Mouse (Mus musculus): ENCODE results near the gene Tcam1.
"Not testable (repeated sequence)": the region's sequence is repeated elsewhere in the genome, so short reads cannot be mapped to it uniquely, and the experiment has no call there.

Gene Tcam1

GRCm38 (mm10) chr11:106276454-106276853 lies at the start of gene Tcam1:
TSS of gene Tcam1 (plus strand) at chr11:106276672.
- peak; percentile 92 to 95 for DNase-seq

- not testable (repeated sequence) for DNase-seq
Measured at GRCm38 (mm10) chr11:106233978-106234377, 42.5 kb upstream of the Tcam1 start.

DNA sequence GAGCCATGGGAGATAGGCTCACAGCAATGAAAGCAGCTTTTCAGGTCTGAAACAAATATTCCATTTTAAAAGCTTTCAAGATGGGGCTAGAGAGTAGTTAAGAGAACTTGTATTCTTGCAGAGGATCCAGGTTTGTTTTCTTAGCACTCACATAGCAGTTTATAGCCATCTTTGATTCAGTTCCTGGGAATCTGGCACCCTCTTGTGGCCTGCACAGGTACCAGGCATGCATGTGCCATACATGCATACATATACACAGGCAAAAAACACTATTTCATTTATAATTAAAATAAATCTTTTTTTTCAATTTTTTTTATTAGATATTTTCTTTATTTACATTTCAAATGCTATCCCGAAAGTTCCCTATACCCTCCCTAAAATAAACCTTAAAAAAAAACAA lies 29.6 kb upstream of the Tcam1 start:
- DNase-seq, result no peak

DNA sequence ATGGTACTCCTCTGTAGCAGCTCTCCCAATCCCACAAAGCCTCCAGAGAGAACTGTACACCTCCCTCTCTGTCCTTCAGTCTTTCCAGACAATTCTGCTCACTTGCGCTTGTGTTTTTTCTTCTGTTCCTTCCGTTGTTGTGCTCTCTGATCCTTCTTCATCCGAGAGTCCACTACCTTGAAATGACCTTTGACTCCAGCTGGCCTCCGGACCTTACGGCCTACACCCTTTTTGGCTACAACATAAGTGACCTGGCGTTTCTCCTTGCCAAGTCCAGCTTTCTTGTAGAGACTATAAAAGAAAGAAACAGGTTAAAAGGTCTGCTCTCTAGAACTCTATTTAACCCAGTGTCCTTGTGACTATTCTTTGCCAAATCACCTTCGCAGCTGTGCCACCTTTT lies 27.1 kb upstream of the Tcam1 start:
- no peak for DNase-seq

DNA sequence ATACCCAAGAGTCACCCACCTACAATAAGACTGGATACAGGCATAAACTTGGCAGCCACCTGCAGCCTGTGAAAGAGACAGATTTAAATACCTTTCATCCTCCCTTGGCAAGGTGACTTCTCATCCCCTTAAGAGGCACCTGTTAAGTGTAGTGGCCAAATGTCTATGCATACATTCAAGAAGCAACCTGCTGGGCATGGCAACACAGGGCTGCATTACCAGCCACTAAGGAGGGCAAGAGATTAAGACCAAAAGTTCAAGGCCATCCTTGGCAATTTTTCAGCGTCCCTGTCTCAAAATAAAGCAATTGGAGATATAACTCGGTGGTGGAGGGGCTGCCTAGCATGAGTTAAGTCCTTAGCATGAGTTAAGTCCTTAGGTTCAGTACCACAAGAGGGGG lies 21.7 kb upstream of the Tcam1 start:
- no peak for DNase-seq

DNA sequence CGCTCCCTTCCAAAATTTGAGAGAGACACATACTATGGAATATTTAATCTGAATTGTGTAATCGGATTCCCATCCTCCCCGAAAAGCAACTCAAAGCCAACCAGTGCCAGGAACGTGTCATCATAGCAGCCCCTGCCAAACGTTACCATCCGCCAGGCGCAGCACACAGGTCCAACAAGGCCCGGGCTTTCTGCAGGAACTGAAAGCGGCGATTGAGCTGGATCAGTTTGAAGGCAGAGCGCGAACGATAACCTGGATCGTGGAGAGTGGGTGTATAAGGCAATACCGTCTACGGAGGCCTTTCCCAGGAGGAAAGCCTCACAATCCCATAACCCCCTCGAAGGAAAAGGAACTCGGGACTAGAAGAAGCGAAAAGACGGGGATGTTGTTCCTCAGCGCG lies 21.3 kb upstream of the Tcam1 start:
- DNase-seq, result no peak

- DNase-seq, result peak; percentile 97 to 98
Measured at GRCm38 (mm10) chr11:106255685-106256451, 20.6 kb upstream of the Tcam1 start, which contains the start of the genes Ftsj3 and Psmc5. TSS of gene Ftsj3 (minus strand) at chr11:106256079. TSS of gene Psmc5 (plus strand) at chr11:106256154.

DNA sequence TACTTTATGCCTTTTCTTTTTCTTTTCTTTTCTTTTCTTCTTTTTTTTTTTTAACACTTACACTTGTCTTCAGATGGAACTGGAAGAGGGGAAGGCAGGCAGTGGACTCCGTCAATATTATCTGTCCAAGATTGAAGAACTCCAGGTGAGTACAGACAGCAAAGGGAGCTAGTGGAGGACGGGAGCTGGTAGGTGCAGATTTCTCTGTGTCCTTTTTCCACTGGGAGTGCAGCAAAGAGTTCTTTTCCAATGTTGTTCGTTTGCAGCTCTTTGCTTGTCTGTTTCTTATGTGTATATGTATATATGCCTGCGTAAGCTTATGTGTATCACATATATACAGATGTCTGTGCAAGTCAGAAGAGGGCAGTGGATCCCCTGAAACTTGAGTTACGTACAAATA lies 19.7 kb upstream of the Tcam1 start:
- DNase-seq, result peak in 1 of 2 experiments; percentile 55

- no peak for DNase-seq
Measured at GRCm38 (mm10) chr11:106260826-106261450, 15.5 kb upstream of the Tcam1 start.

GRCm38 (mm10) chr11:106263963-106264362 lies 12.5 kb upstream of the Tcam1 start:
- no peak for DNase-seq

- DNase-seq, result no peak
Measured at GRCm38 (mm10) chr11:106264988-106265387, 11.5 kb upstream of the Tcam1 start.

DNA sequence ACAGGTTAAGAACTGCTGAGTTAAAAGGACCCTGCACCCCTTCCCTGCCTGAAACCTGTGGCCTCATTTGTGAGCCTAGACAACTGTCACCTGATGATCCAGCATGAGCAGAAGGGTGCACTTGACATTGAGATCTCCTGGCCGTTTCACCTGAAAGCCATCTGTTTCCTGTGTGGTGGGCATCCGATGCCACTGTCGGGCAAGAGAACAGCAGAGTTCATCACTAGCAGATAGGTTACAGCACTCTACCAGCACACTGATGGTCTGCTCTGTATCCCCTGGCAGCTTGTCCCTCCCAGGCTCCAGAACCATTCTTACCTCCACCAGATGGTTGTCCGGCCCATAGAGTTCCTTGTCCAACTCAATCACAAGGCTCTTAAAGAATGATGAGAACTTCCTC lies 10.9 kb upstream of the Tcam1 start:
- DNase-seq, result no peak

GRCm38 (mm10) chr11:106266431-106266830 lies 10.0 kb upstream of the Tcam1 start:
- no peak for DNase-seq

DNA sequence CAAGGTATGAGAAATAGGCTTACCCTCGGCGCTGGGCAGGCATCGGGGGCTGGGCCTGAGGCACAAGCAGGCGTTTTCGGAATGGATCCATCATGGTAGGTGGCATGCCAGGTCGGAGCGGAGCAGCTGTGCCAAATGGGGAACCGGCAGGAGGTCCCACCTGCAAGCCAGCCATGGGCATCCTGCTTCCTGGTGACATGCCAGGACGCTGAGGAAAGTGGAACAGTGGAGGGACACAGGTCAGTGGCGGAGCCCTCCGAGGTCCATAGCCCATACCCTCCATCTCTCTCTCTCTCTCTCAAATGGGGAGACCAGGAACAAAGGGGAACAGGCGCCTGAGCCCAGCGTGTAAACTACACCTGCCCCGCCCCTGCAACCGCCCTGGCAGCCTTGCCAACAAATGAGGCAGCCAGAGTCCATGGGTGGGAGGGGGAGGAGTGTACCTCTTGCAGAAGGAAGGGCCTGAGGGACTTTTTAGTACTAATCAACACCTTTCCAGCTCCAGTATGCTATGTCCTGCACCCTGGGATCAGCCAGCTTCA lies 9.1 kb upstream of the Tcam1 start:
- DNase-seq, result peak; percentile 80 to 88

DNA sequence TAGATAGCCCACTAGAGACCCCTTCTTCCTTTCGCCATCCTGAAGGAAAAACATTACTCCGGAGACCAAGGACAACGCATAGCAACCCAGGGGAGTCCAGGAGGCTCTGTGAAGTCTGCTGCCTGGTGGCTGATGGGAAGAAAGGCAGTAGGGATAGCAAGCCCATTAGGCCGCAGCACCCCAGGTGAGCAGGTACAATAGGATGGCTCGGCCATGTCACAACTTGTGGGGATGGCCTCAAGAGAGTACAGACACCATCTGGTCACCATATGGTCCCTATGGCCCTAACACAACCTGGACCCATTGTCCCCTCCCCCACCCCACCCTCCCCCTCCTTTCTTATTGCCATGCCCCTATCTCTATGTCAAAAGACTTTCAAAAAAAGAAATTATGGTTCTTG lies 8.6 kb upstream of the Tcam1 start:
- DNase-seq, result no peak

- DNase-seq, result peak; percentile 87 to 92
Measured at GRCm38 (mm10) chr11:106268326-106269059, 8.0 kb upstream of the Tcam1 start.

DNA sequence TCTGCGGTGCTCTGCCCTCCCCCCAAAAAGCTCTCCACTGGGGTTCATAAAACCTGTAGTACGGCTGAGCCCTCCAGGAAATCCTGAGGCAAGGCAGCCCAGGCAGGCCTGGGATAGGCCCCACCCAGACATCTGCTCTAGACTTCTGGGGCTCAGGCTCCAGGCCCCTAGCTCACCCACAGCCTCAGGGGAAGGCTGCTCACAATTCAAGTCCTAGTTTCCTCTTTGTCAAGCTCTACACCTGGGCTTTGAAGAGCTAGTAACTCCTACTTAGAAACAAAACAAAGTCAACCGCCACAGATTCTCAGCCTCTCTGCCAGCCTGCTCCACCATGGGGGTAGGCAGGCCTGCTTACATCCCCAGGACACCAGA lies 7.4 kb upstream of the Tcam1 start:
- peak; percentile 19 to 36 for DNase-seq

DNA sequence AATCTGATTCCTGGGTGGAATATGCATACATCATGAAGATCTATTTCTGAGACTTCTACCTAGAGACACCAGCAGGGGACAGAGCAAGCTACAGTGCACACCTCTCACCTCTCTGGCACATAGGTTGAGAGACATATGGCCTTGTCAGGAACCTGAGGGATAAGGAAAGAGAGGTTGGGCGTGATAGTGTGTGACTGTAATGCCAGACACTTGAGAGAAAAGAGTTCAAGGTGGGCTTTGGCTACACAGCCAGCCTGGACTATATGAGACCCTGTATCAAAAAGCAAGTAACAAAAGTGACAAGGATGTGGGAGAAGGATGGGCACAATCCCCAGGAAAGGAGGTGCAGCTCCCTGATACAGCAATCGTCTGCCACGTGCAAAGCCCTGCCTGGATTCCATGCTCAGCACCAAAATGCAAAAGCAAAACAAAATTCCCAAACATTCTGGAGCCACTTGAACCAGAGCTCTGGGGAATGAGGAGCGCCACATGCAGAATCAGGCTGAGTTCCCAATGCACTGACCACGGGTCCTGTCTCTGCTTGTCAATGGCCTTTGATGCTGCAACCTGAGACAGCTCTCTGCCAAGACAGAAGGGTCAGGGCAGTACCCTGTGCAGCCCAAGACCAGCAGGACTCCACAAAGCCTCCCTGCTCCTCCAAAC lies 5.2 kb upstream of the Tcam1 start:
- DNase-seq, result peak; percentile 24 to 37

- peak; percentile 40 to 53 for DNase-seq
Measured at GRCm38 (mm10) chr11:106271794-106272643, 4.5 kb upstream of the Tcam1 start.

DNA sequence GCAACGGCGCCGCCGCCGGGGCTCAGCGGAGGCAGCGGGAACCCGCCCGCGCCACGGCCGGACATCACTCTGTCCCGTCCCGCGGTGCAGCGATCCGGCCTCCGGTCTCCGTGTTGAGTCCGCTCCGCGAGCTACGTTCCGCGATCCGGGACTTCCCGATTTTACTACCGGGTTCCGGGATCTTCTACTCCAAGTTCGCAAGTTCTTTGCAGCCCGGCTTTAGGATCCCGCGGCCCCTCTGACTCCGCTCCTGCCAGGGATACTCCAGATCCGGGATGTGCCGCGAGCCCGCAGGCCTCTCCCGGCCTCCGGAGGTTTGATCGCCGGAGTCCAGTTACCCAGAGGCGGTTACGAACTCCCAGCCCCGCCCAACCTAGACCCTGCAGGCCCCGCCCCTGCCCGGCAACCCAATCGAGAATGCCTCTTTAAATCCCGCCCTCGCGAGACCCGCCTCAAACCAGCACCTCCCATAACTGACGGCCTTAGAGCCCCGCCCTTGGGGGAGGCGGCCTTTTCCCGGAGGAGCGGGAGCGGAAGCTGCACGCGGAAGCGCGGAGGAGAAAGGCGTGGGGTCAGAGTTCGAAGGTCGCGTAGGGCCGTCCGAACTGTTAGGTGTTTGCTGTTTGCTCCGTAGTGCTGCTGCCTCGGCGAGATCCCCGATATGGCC lies 3.7 kb upstream of the Tcam1 start, which contains the start of gene Smarcd2:
Smarcd2 (minus strand) TSS at position 329 of the 667 bp plus-strand sequence.
- peak; percentile 100 for DNase-seq

DNA sequence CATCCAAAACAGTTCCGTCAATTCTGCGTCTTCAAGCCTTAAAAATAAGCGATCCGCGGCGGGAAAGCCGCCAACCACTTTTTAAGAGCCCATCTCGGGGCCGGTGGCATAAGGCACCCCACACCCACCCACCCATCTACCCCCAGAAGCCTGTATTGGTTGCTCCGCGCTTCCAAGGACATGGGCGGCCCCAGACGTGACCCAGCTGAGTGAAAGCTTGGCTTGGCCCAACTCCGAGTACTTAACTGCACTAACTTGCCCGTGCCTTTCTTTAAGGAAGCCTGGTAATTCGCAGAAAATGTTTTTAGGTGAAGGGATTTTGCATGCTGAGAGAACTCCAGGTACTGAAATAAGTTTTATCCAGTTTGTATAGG lies 3.2 kb upstream of the Tcam1 start:
- peak in 1 of 2 experiments; percentile 34 for DNase-seq

Data from lung, adult 18-20 months (tissue).